Mouse (Mus musculus) hindbrain, postnatal 0 days (tissue): ENCODE measurements at regions not wholly inside any gene's neighbourhood (a gene's known extent, or its start where the extent isn't known, plus 50 kb on each side); places are given as distances from the start of the nearest gene placed in this dataset.

Experiments
- ATAC-seq: fragments of 200-750 bp; cut with Nextera tagmentation; 2 replicates; pipeline ENCODE4 v1.8.0; 2017; ENCODE audit warnings: mild to moderate bottlenecking, moderate TSS enrichment, moderate library complexity
- DNase-seq: peaks from one replicate; pipeline ENCODE4 v3.0.0-alpha.2; 2015; ENCODE audit warnings: low spot score
- H3K27ac ChIP-seq: fragments of 300-500 bp; sonication (generic); 2 replicates; pipeline ENCODE4 v1.5.1; 2014; ENCODE audit warnings: mild to moderate bottlenecking
- H3K27me3 ChIP-seq: fragments of 300-500 bp; sonication (generic); 2 replicates; pipeline ENCODE4 v1.6.1; 2014; ENCODE audit warnings: low read length, mixed read lengths; ENCODE audit not compliant: insufficient read depth
- H3K36me3 ChIP-seq: fragments of 300-500 bp; sonication (generic); 2 replicates; pipeline ENCODE4 v1.6.1; 2014; ENCODE audit warnings: low read length, mixed read lengths; ENCODE audit not compliant: insufficient read depth
- H3K4me1 ChIP-seq: fragments of 300-500 bp; sonication (generic); 2 replicates; pipeline ENCODE4 v1.6.1; 2014; ENCODE audit warnings: antibody characterized with exemption, low read length, mixed read lengths; ENCODE audit not compliant: insufficient read depth
- H3K4me2 ChIP-seq: fragments of 300-500 bp; sonication (generic); 2 replicates; pipeline ENCODE4 v1.6.1; 2014; ENCODE audit warnings: low read depth, mild to moderate bottlenecking, low read length, moderate library complexity, mixed read lengths
- H3K4me3 ChIP-seq: fragments of 300-500 bp; sonication (generic); 2 replicates; pipeline ENCODE4 v1.5.1; 2014; ENCODE audit warnings: low read length
- H3K9ac ChIP-seq: fragments of 300-500 bp; sonication (generic); replicated peaks from 2 replicates; pipeline ENCODE4 v1.6.1; 2014; ENCODE audit warnings: mild to moderate bottlenecking, low read length, moderate library complexity, mixed read lengths
- H3K9me3 ChIP-seq: fragments of 300-500 bp; sonication (generic); 2 replicates; pipeline ENCODE4 v1.6.1; 2016; ENCODE audit warnings: low read length, mixed read lengths
- CTCF ChIP-seq: IDR thresholded peaks from 2 replicates; pipeline ENCODE4 v1.5.1; 2016; ENCODE audit warnings: antibody characterized with exemption, control low read depth, low read depth
- WGBS: fragments of 180-500 bp; shearing (Covaris S2); extraction: QIAGEN DNeasy Blood & Tissue Kit; methylation state at CpG from one replicate; pipeline ENCODE4 v1.1.7; 2014; 5-methylcytosine and 5-hydroxymethylcytosine counted together

GRCm38 (mm10) chr16:85667790-85668189 is 114.6 kb upstream of the Cyyr1 start:
- H3K9ac ChIP-seq = no peak overlapping the region
- H3K4me2 ChIP-seq = no peak overlapping the region
- ATAC-seq = no peak
- H3K9me3 ChIP-seq = no peaks in the 10 kb centered on the region
- H3K27ac ChIP-seq = no peak overlapping the region
- H3K36me3 ChIP-seq = no peaks in the 10 kb centered on the region
- no peaks in the 10 kb centered on the region for H3K4me1 ChIP-seq
- H3K4me3 ChIP-seq = no peak overlapping the region
- TF ChIP-seq CTCF = no peak
- no peaks in the 10 kb centered on the region for H3K27me3 ChIP-seq
- no peak for DNase-seq
- WGBS = 65% methylated on average over 1 of the region's 1 CpGs

- Histone ChIP-seq H3K9ac (no peak overlapping the region), H3K4me3 (no peak overlapping the region), H3K27ac (no peak overlapping the region), H3K4me2 (no peak overlapping the region), H3K27me3 (no peaks in the 10 kb centered on the region), H3K36me3 (no peaks in the 10 kb centered on the region), H3K4me1 (no peaks in the 10 kb centered on the region), H3K9me3 (no peaks in the 10 kb centered on the region)
- no peak for DNase-seq
- TF ChIP-seq CTCF = no peak
- no peak for ATAC-seq
- 95% methylated on average over 1 of the region's 1 CpGs for WGBS
Measured at GRCm38 (mm10) chr16:85649516-85649915, 96.3 kb upstream of the Cyyr1 start.

GRCm38 (mm10) chr16:85640992-85641391 is 87.8 kb upstream of the Cyyr1 start:
- no peak for ATAC-seq
- WGBS = 74% methylated on average over 4 of the region's 4 CpGs
- Histone ChIP-seq H3K27ac (no peak overlapping the region), H3K9ac (no peak overlapping the region), H3K9me3 (no peaks in the 10 kb centered on the region), H3K36me3 (no peaks in the 10 kb centered on the region), H3K4me2 (no peak overlapping the region), H3K4me1 (no peaks in the 10 kb centered on the region), H3K4me3 (no peak overlapping the region), H3K27me3 (no peaks in the 10 kb centered on the region)
- TF ChIP-seq CTCF = no peak
- DNase-seq = no peak

- Histone ChIP-seq H3K9me3 (no peaks in the 10 kb centered on the region), H3K4me1 (no peaks in the 10 kb centered on the region), H3K9ac (no peak overlapping the region), H3K4me2 (no peak overlapping the region), H3K27ac (no peak overlapping the region), H3K36me3 (no peaks in the 10 kb centered on the region), H3K27me3 (no peaks in the 10 kb centered on the region), H3K4me3 (no peak overlapping the region)
- 80% methylated on average over 1 of the region's 1 CpGs for WGBS
- TF ChIP-seq CTCF = no peak
- DNase-seq = no peak
- ATAC-seq = peak; percentile 29; the same call in 1 of the 2 replicates
Measured at GRCm38 (mm10) chr16:85637079-85637478, 83.9 kb upstream of the Cyyr1 start.

- Histone ChIP-seq H3K27me3 (no peaks in the 10 kb centered on the region), H3K36me3 (no peaks in the 10 kb centered on the region), H3K4me1 (no peaks in the 10 kb centered on the region), H3K4me2 (no peak overlapping the region), H3K9ac (no peak overlapping the region), H3K4me3 (no peak overlapping the region), H3K27ac (no peak overlapping the region), H3K9me3 (no peaks in the 10 kb centered on the region)
- DNase-seq (no peak), ATAC-seq (no peak)
- 91% methylated on average over 3 of the region's 3 CpGs for WGBS
- TF ChIP-seq CTCF = no peak
Measured at GRCm38 (mm10) chr16:85629738-85630137, 76.5 kb upstream of the Cyyr1 start.

- no peak overlapping the region for H3K27ac ChIP-seq
- 35% methylated on average over 8 of the region's 8 CpGs for WGBS
- DNase-seq = peak; percentile 10
Measured at GRCm38 (mm10) chr16:85624505-85624904, 71.3 kb upstream of the Cyyr1 start.

GRCm38 (mm10) chr16:85604089-85604488 is 50.9 kb upstream of the Cyyr1 start:
- Histone ChIP-seq H3K27me3 (no peaks in the 10 kb centered on the region), H3K4me2 (no peak overlapping the region), H3K27ac (no peak overlapping the region), H3K36me3 (no peaks in the 10 kb centered on the region), H3K4me3 (no peak overlapping the region), H3K9ac (no peak overlapping the region), H3K4me1 (no peaks in the 10 kb centered on the region), H3K9me3 (no peaks in the 10 kb centered on the region)
- ATAC-seq = no peak
- 83% methylated on average over 2 of the region's 2 CpGs for WGBS
- DNase-seq = no peak
- no peak for TF ChIP-seq CTCF

More at GRCm38 (mm10) chr16:85624505-85624904, 71.3 kb upstream of the Cyyr1 start:
- Histone ChIP-seq H3K9ac (no peak overlapping the region), H3K4me3 (no peak overlapping the region), H3K4me2 (no peak overlapping the region), H3K27me3 (no peaks in the 10 kb centered on the region), H3K9me3 (no peaks in the 10 kb centered on the region), H3K4me1 (no peaks in the 10 kb centered on the region), H3K36me3 (no peaks in the 10 kb centered on the region)
- ATAC-seq = no peak
- no peak for TF ChIP-seq CTCF
